In genomic region chr19:8880311-8881033, GRCm38 (mm10) we compare ENCODE assay signal across 8 mouse cellular contexts. TPM values are rescaled to one million over a fixed set of nuclear protein-coding genes. Genes with fewer than 3 reads are reported as not detected.
DNase-seq lines count a peak whose midpoint lies in the region; ATAC-seq and TF ChIP-seq lines count a peak whose summit lies in the region.

Gene Uqcc3 (minus strand): TSS chr19:8880923.

- H3K27ac ChIP-seq in forebrain, embryonic 16.5 days (ENCODE audit: low read length), result peak within 1 kb of the TSS; percentile 49
- H3K27ac ChIP-seq in neural tube, embryonic 14.5 days (ENCODE audit: low read depth, low read length), result peak within 1 kb of the TSS; percentile 85
- peak within 1 kb of the TSS; percentile 87 for H3K27ac ChIP-seq in testis, adult 2 months (ENCODE audit: control insufficient read depth, insufficient read depth, low read depth, low read length)

- no peaks in the 10 kb centered on the region for H3K27me3 ChIP-seq in G1E (ENCODE audit: insufficient read depth, low read length)
- H3K27me3 ChIP-seq in forebrain, embryonic 16.5 days (replicated peaks; ENCODE audit: control insufficient read depth, insufficient read depth, low read length), result no peaks in the 10 kb centered on the region
- no peaks in the 10 kb centered on the region for H3K27me3 ChIP-seq in neural tube, embryonic 14.5 days (ENCODE audit: control insufficient read depth, insufficient read depth, low read length)
- H3K27me3 ChIP-seq in testis, adult 2 months (ENCODE audit: control insufficient read depth, insufficient read depth, low read length), result no peaks in the 10 kb centered on the region

- no peak for TF ChIP-seq CTCF in G1E (IDR thresholded peaks at IDR 0.05; ENCODE audit: low read depth, low read length)
- TF ChIP-seq CTCF in testis, adult 2 months (IDR thresholded peaks at IDR 0.05; ENCODE audit: control insufficient read depth, insufficient read depth, insufficient replicate concordance, low read depth, low read length), result no peak

- peak; percentile 75 for DNase-seq in G1E (ENCODE audit: low spot score)
- peak; percentile 89 to 91 for DNase-seq in cerebellum, adult 18-20 months
- DNase-seq in heart, postnatal 25 days (ENCODE audit: low spot score), result peak; percentile 83
- peak; percentile 83 to 92 for DNase-seq in layer of hippocampus, adult 18-20 months (ENCODE audit: low spot score in 2 of 2)
- peak; percentile 93 for DNase-seq in lung, adult 18-20 months

- ATAC-seq in G1E (ENCODE audit: extremely low read depth, insufficient number of reproducible peaks, low FRiP score, poor library complexity, severe bottlenecking), result peak; percentile 88
- ATAC-seq in forebrain, embryonic 16.5 days, result peak; percentile 99
- ATAC-seq in neural tube, embryonic 14.5 days (ENCODE audit: low read depth), result peak; percentile 97

- WGBS in forebrain, embryonic 16.5 days, result under 1% methylated on average over 42 of the region's 42 CpGs
- WGBS in neural tube, embryonic 14.5 days, result under 1% methylated on average over 42 of the region's 42 CpGs

- peak within 1 kb of the TSS; percentile 80 for H3K9ac ChIP-seq in forebrain, embryonic 16.5 days (replicated peaks; ENCODE audit: low read depth, low read length)
- peak within 1 kb of the TSS; percentile 82 for H3K9ac ChIP-seq in neural tube, embryonic 14.5 days (replicated peaks; ENCODE audit: low read depth, low read length)

- peaks cover 39% of the 10 kb centered on the region for H3K36me3 ChIP-seq in G1E (replicated peaks)
- peaks cover 10% of the 10 kb centered on the region for H3K36me3 ChIP-seq in forebrain, embryonic 16.5 days (ENCODE audit: control insufficient read depth, insufficient read depth)
- peaks cover 12% of the 10 kb centered on the region for H3K36me3 ChIP-seq in neural tube, embryonic 14.5 days (ENCODE audit: control insufficient read depth, insufficient read depth, low read length)
- H3K36me3 ChIP-seq in testis, adult 2 months (ENCODE audit: control insufficient read depth, insufficient read depth, low read length), result no peaks in the 10 kb centered on the region; the same call in 1 of the 2 replicates

- intact Hi-C loops in heart, postnatal 25 days (cut with DNase I), result no loop called here

- H3K4me3 ChIP-seq in G1E (ENCODE audit: low read depth, low read length), result peak within 1 kb of the TSS; percentile 87
- peak within 1 kb of the TSS; percentile 54 for H3K4me3 ChIP-seq in forebrain, embryonic 16.5 days (replicated peaks; ENCODE audit: low read length)
- H3K4me3 ChIP-seq in neural tube, embryonic 14.5 days (ENCODE audit: low read depth, low read length), result peak within 1 kb of the TSS; percentile 76
- H3K4me3 ChIP-seq in testis, adult 2 months (ENCODE audit: control insufficient read depth, low read depth, low read length), result peak within 1 kb of the TSS; percentile 92

- peaks cover 33% of the 10 kb centered on the region for H3K4me1 ChIP-seq in G1E (ENCODE audit: insufficient read depth, low read depth, low read length)
- peaks cover 9% of the 10 kb centered on the region for H3K4me1 ChIP-seq in forebrain, embryonic 16.5 days (replicated peaks; ENCODE audit: control insufficient read depth, insufficient read depth, low read length)
- peaks cover 10% of the 10 kb centered on the region; the same call in 1 of the 2 replicates for H3K4me1 ChIP-seq in neural tube, embryonic 14.5 days (ENCODE audit: control insufficient read depth, insufficient read depth, low read length)
- peaks cover 3% of the 10 kb centered on the region for H3K4me1 ChIP-seq in testis, adult 2 months (ENCODE audit: control insufficient read depth, insufficient read depth, low read length)

- peak; percentile 69 for TF ChIP-seq POLR2A in testis, adult 2 months (IDR thresholded peaks at IDR 0.05; ENCODE audit: control insufficient read depth, low read depth, low read length)

- H3K9me3 ChIP-seq in G1E (replicated peaks), result no peaks in the 10 kb centered on the region
- no peaks in the 10 kb centered on the region for H3K9me3 ChIP-seq in forebrain, embryonic 16.5 days (ENCODE audit: control insufficient read depth, low read length)
- H3K9me3 ChIP-seq in neural tube, embryonic 14.5 days (ENCODE audit: control insufficient read depth, low read length), result no peaks in the 10 kb centered on the region

- peak within 1 kb of the TSS; percentile 87 for H3K4me2 ChIP-seq in forebrain, embryonic 16.5 days (ENCODE audit: low read length)
- H3K4me2 ChIP-seq in neural tube, embryonic 14.5 days (ENCODE audit: low read depth, low read length), result peak within 1 kb of the TSS; percentile 91

RNA-seq across cellular contexts. Expression of gene Uqcc3, which starts in this region (rescaled TPM):
- total RNA-seq in G1E (2014; fragmentation: Nextera tagmentation) (22.3 and 24.8 TPM in 2 replicates), G1E (2017) (107 and 112 TPM in 2 replicates)
- 39.6 and 41.1 TPM in 2 replicates for polyA plus RNA-seq in G1E (2012)
- 49.7 and 53.5 TPM in 2 replicates for polyA plus RNA-seq in forebrain, embryonic 16.5 days (2015; fragmentation: Nextera tagmentation; extraction: Ambion mirVana)
- total RNA-seq in heart, postnatal 25 days (2021), result 10 to 100 TPM; 59.3 to 60.1 TPM
- total RNA-seq in layer of hippocampus, adult 18-20 months (2021), result 10 to 100 TPM; 30.2 to 30.4 TPM
- polyA plus RNA-seq in neural tube, embryonic 14.5 days (2014; fragmentation: Nextera tagmentation; extraction: Ambion mirVana), result 63.2 and 64.1 TPM in 2 replicates
- polyA plus RNA-seq in testis, adult 2 months (2012; rRNA removed), result 40.0 and 41.0 TPM in 2 replicates

Comparison
In these comparisons a context has a peak if more than half of its experiments do, and no peak if none do; other contexts are left out.
1. Peak in every context shown above with its lines: DNase-seq, ATAC-seq, H3K4me3 ChIP-seq and H3K27ac ChIP-seq.